Mouse (Mus musculus): Measurements from ENCODE around the gene Atpaf2. TPM values are rescaled to one million over a fixed set of nuclear protein-coding genes. Genes with fewer than 3 reads are reported as not detected.
A peak's percentile ranks its signal among the peaks of the same experiment; 100 is the strongest.
"Not testable (repeated sequence)": the region's sequence is repeated elsewhere in the genome, so short reads cannot be mapped to it uniquely, and the experiment has no call there.

Gene Atpaf2
- 10 to 100 TPM; 43.8 to 55.5 TPM for total RNA-seq (2021)

GRCm38 (mm10) chr11:60417717-60418472, at the start of gene Atpaf2:
Gene Atpaf2 (minus strand): TSS chr11:60418457.
- intact Hi-C loops (cut with DNase I) = no loop called here
- peak in 1 of 2 experiments; percentile 47 for DNase-seq

- peak; percentile 18 to 44 for DNase-seq
- intact Hi-C loops (cut with DNase I) = no loop called here
Observed at GRCm38 (mm10) chr11:60465943-60466380, 47.7 kb upstream of the Atpaf2 start.

- no peak for DNase-seq
- intact Hi-C loops (cut with DNase I) = no loop called here
Observed at GRCm38 (mm10) chr11:60457973-60458372, 39.7 kb upstream of the Atpaf2 start.

- intact Hi-C loops (cut with DNase I) = no loop called here
- DNase-seq = peak in 1 of 2 experiments; percentile 8
Observed at GRCm38 (mm10) chr11:60454745-60455087, 36.5 kb upstream of the Atpaf2 start.

- DNase-seq = peak; percentile 91 to 95
- intact Hi-C loops (cut with DNase I) = no loop called here
Observed at GRCm38 (mm10) chr11:60454080-60454744, 36.0 kb upstream of the Atpaf2 start, which contains the start of gene Drg2. Gene Drg2 (plus strand): TSS chr11:60454591.

- no peak for DNase-seq
- intact Hi-C loops (cut with DNase I) = no loop called here
Observed at GRCm38 (mm10) chr11:60444007-60444406, 25.8 kb upstream of the Atpaf2 start.

- intact Hi-C loops (cut with DNase I) = no loop called here
- DNase-seq = no peak
Observed at GRCm38 (mm10) chr11:60442896-60443295, 24.6 kb upstream of the Atpaf2 start.

- intact Hi-C loops (cut with DNase I) = no loop called here
- DNase-seq = no peak
Observed at GRCm38 (mm10) chr11:60440176-60440575, 21.9 kb upstream of the Atpaf2 start.

- intact Hi-C loops (cut with DNase I); DNase-seq: not testable (repeated sequence)
Observed at GRCm38 (mm10) chr11:60439621-60440020, 21.4 kb upstream of the Atpaf2 start.

- no peak for DNase-seq
- intact Hi-C loops (cut with DNase I) = no loop called here
Observed at GRCm38 (mm10) chr11:60436618-60437017, 18.4 kb upstream of the Atpaf2 start.

GRCm38 (mm10) chr11:60435133-60435532, 16.9 kb upstream of the Atpaf2 start:
- no peak for DNase-seq
- intact Hi-C loops (cut with DNase I) = no loop called here

GRCm38 (mm10) chr11:60433501-60433900, 15.2 kb upstream of the Atpaf2 start:
- intact Hi-C loops (cut with DNase I) = no loop called here
- no peak for DNase-seq

- intact Hi-C loops (cut with DNase I) = no loop called here
Observed at GRCm38 (mm10) chr11:60427628-60428027, 9.4 kb upstream of the Atpaf2 start.

GRCm38 (mm10) chr11:60426417-60426816, 8.2 kb upstream of the Atpaf2 start:
- intact Hi-C loops (cut with DNase I) = no loop called here
- DNase-seq = no peak

More at GRCm38 (mm10) chr11:60427628-60428027, 9.4 kb upstream of the Atpaf2 start:
- no peak for DNase-seq

GRCm38 (mm10) chr11:60423006-60423405, 4.7 kb upstream of the Atpaf2 start:
- no peak for DNase-seq
- intact Hi-C loops (cut with DNase I) = no loop called here

- DNase-seq = no peak
- intact Hi-C loops (cut with DNase I) = no loop called here
Observed at GRCm38 (mm10) chr11:60422046-60422668, 3.9 kb upstream of the Atpaf2 start.

GRCm38 (mm10) chr11:60418473-60418803, 181 bp upstream of the Atpaf2 start:
- intact Hi-C loops (cut with DNase I) = no loop called here
- DNase-seq = no peak

- intact Hi-C loops (cut with DNase I) = no loop called here
- peak; percentile 99 for DNase-seq
Observed at GRCm38 (mm10) chr11:60416963-60417716, 1.1 kb downstream of the Atpaf2 start, which contains the start of gene Gid4. Gene Gid4 (plus strand): TSS chr11:60417145.

- DNase-seq = no peak
- intact Hi-C loops (cut with DNase I) = no loop called here
Observed at GRCm38 (mm10) chr11:60416590-60416962, 1.7 kb downstream of the Atpaf2 start.

- no peak for DNase-seq
- intact Hi-C loops (cut with DNase I) = loop anchor here (2.0 to 5.0 kb wide), 4 partner anchors 104 to 311 kb away; no protein-coding TSS in a partner anchor
Observed at GRCm38 (mm10) chr11:60412921-60413320, 5.3 kb downstream of the Atpaf2 start.

- intact Hi-C loops (cut with DNase I) = loop anchor here (2.0 to 5.0 kb wide), 4 partner anchors 103 to 310 kb away; no protein-coding TSS in a partner anchor
- DNase-seq = peak; percentile 65 to 87
Observed at GRCm38 (mm10) chr11:60412173-60412572, 6.1 kb downstream of the Atpaf2 start.

Data from heart, postnatal 10 days (tissue).